Mouse (Mus musculus) lung, adult 2 months (tissue): ENCODE measurements around the gene Slc25a26.

ENCODE experiments used
- CTCF ChIP-seq: fragments of 200-500 bp; IDR thresholded peaks from 2 replicates; pipeline ENCODE4 v1.5.1; 2011; ENCODE audit warnings: mild to moderate bottlenecking, low read length, control low read depth; ENCODE audit not compliant: insufficient read depth
- POLR2A ChIP-seq: fragments of 200-500 bp; IDR thresholded peaks from 2 replicates; pipeline ENCODE4 v1.6.1; 2011; ENCODE audit warnings: low read depth, mild to moderate bottlenecking, control low read depth, low read length, borderline replicate concordance; ENCODE audit errors: extremely low read depth

GRCm38 (mm10) chr6:94541854-94542253 lies 41.7 kb downstream of the Slc25a26 start:
- TF ChIP-seq CTCF = no peak
- TF ChIP-seq POLR2A = no peak
